ENCODE assay signal across 8 mouse cellular contexts in genomic region chr13:37826994-37827262, GRCm38 (mm10). TPM values are rescaled to one million over a fixed set of nuclear protein-coding genes. Genes with fewer than 3 reads are reported as not detected.
DNase-seq lines count a peak whose midpoint lies in the region; ATAC-seq and TF ChIP-seq lines count a peak whose summit lies in the region.

No protein-coding gene starts in this region.

- no peak for TF ChIP-seq EP300 in liver, embryonic 14.5 days (IDR thresholded peaks at IDR 0.05; ENCODE audit: low read depth)

- under 1% methylated on average over 34 of the region's 36 CpGs for WGBS in liver, embryonic 14.5 days (ENCODE audit: insufficient replicate concordance)

- no peaks in the 10 kb centered on the region for H3K27me3 ChIP-seq in liver, embryonic 14.5 days (ENCODE audit: control insufficient read depth, insufficient read depth, low read length)

- H3K9me3 ChIP-seq in liver, embryonic 14.5 days (ENCODE audit: control insufficient read depth, low read length), result no peaks in the 10 kb centered on the region

- H3K9ac ChIP-seq in liver, embryonic 14.5 days (replicated peaks), result peak overlapping the region; percentile 70

- H3K4me1 ChIP-seq in liver, embryonic 14.5 days (replicated peaks; ENCODE audit: control insufficient read depth in 2 of 2, insufficient read depth in 2 of 2, low read length in 1 of 2), result peaks cover 18 to 30% of the 10 kb centered on the region in 2 experiments

- peak; percentile 64 for DNase-seq in embryo, embryonic 10 days (ENCODE audit: low spot score)
- DNase-seq in embryo, embryonic 10.5 days (ENCODE audit: low spot score), result no peak
- DNase-seq in thymus, postnatal 25 days, result peak; percentile 85
- no peak for DNase-seq in thymus, postnatal 0 days (ENCODE audit: low spot score)
- DNase-seq in liver, embryonic 14.5 days (ENCODE audit: low read depth in 3 of 3, low spot score in 3 of 3), result no peak
- DNase-seq in right cerebral cortex, adult 18-20 months, result no peak
- DNase-seq in cerebellum, adult 8-10 months, result no peak
- no peak for DNase-seq in left cerebral cortex, adult 11 months (ENCODE audit: low spot score)

- peak overlapping the region; percentile 79 to 83 for H3K4me3 ChIP-seq in liver, embryonic 14.5 days (ENCODE audit: insufficient read depth in 1 of 2, low read depth in 2 of 2, low read length in 2 of 2)

- TF ChIP-seq CTCF in liver, embryonic 14.5 days (IDR thresholded peaks at IDR 0.05; ENCODE audit: low read depth), result no peak

- H3K36me3 ChIP-seq in liver, embryonic 14.5 days (replicated peaks; ENCODE audit: control insufficient read depth, insufficient read depth, low read depth), result no peaks in the 10 kb centered on the region

- peak; percentile 11; the same call in 1 of the 2 replicates for ATAC-seq in liver, embryonic 14.5 days (ENCODE audit: insufficient read depth)

- peak overlapping the region; percentile 100 for H3K4me2 ChIP-seq in liver, embryonic 14.5 days (ENCODE audit: low read depth)

- no peak overlapping the region for H3K27ac ChIP-seq in liver, embryonic 14.5 days

RNA-seq across cellular contexts. Expression of gene Rreb1, which starts 48.7 kb away (rescaled TPM):
- 8.5 and 9.6 TPM in 2 replicates for polyA plus RNA-seq in thymus, postnatal 0 days (2015; fragmentation: Nextera tagmentation; extraction: Ambion mirVana)
- 4.8 and 5.4 TPM in 2 replicates for polyA plus RNA-seq in liver, embryonic 14.5 days (2012; rRNA removed)
- 5.4 TPM in 2 replicates for polyA plus RNA-seq in liver, embryonic 14.5 days (2014; fragmentation: Nextera tagmentation; extraction: Ambion mirVana)

Comparison
In these comparisons a context has a peak if more than half of its experiments do, and no peak if none do; other contexts are left out.
1. DNase-seq: peak in embryo, embryonic 10 days (single experiment) and thymus, postnatal 25 days (single experiment); none in embryo, embryonic 10.5 days (single experiment), thymus, postnatal 0 days (single experiment), liver, embryonic 14.5 days (0 of 3), right cerebral cortex, adult 18-20 months (single experiment), cerebellum, adult 8-10 months (single experiment) and left cerebral cortex, adult 11 months (single experiment).